Mouse (Mus musculus): ENCODE data around the gene Ifi35.

GRCm38 (mm10) chr11:101431327-101431726 lies 16.9 kb upstream of the Ifi35 start:
- TF ChIP-seq EP300 (IDR thresholded peaks at IDR 0.05; ENCODE audit: low read depth) (no peak), CTCF (IDR thresholded peaks at IDR 0.05; ENCODE audit: low read depth) (no peak)
